Mouse (Mus musculus) stomach, postnatal 0 days (tissue): Measurements from ENCODE around the gene Ppp1r8. TPM values are rescaled to one million over a fixed set of nuclear protein-coding genes. Genes with fewer than 3 reads are reported as not detected.
"Not testable (repeated sequence)": the region's sequence is repeated elsewhere in the genome, so short reads cannot be mapped to it uniquely, and the experiment has no call there.

Source experiments
- ATAC-seq: fragments of 200-750 bp; cut with Nextera tagmentation; 2 replicates; pipeline ENCODE4 v1.8.0; 2017; ENCODE audit not compliant: low FRiP score, low TSS enrichment
- DNase-seq: peaks from one replicate; pipeline ENCODE4 v3.0.0-alpha.2; 2016; ENCODE audit warnings: low spot score
- H3K27ac ChIP-seq: fragments of 300-500 bp; sonication (generic); replicated peaks from 2 replicates; pipeline ENCODE4 v1.5.1; 2014; ENCODE audit warnings: mild to moderate bottlenecking, control low read depth
- H3K27me3 ChIP-seq: fragments of 300-500 bp; sonication (generic); 2 replicates; pipeline ENCODE4 v1.6.1; 2014; ENCODE audit warnings: low read length; ENCODE audit not compliant: control insufficient read depth, insufficient read depth
- H3K36me3 ChIP-seq: fragments of 300-500 bp; sonication (generic); 2 replicates; pipeline ENCODE4 v1.6.1; 2014; ENCODE audit warnings: low read length, mixed read lengths; ENCODE audit not compliant: control insufficient read depth, insufficient read depth
- H3K4me1 ChIP-seq: fragments of 300-500 bp; sonication (generic); replicated peaks from 2 replicates; pipeline ENCODE4 v1.6.1; 2014; ENCODE audit warnings: antibody characterized with exemption; ENCODE audit not compliant: control insufficient read depth, insufficient read depth
- H3K4me2 ChIP-seq: fragments of 300-500 bp; sonication (generic); replicated peaks from 2 replicates; pipeline ENCODE4 v1.6.1; 2014; ENCODE audit warnings: low read depth, mild to moderate bottlenecking, control low read depth, moderate library complexity
- H3K4me3 ChIP-seq: fragments of 300-500 bp; sonication (generic); 2 replicates; pipeline ENCODE4 v1.5.1; 2014; ENCODE audit warnings: low read depth, low read length, control low read depth
- H3K9ac ChIP-seq: fragments of 300-500 bp; sonication (generic); 2 replicates; pipeline ENCODE4 v1.6.1; 2014; ENCODE audit warnings: mild to moderate bottlenecking, low read length, control low read depth, mixed read lengths
- H3K9me3 ChIP-seq: fragments of 300-500 bp; sonication (generic); 2 replicates; pipeline ENCODE4 v1.6.1; 2016; ENCODE audit warnings: low read length; ENCODE audit not compliant: control insufficient read depth
- CTCF ChIP-seq: IDR thresholded peaks from 2 replicates; pipeline ENCODE4 v1.5.1; 2016; ENCODE audit warnings: antibody characterized with exemption, low read depth, mild to moderate bottlenecking, moderate library complexity
- EP300 ChIP-seq: optimal IDR thresholded peaks from 2 replicates; pipeline ENCODE3; 2016; ENCODE audit warnings: antibody characterized with exemption
- WGBS: fragments of 180-500 bp; shearing (Covaris S2); extraction: QIAGEN DNeasy Blood & Tissue Kit; methylation state at CpG from one replicate; pipeline ENCODE4 v1.1.7; 2014; 5-methylcytosine and 5-hydroxymethylcytosine counted together
- polyA plus RNA-seq: library from polyadenylated mRNA; unstranded; fragments of >200 nt; fragmentation: Nextera tagmentation; extraction: Ambion mirVana; gene quantifications from 2 replicates; pipeline ENCODE4 v1.2.1, GENCODE M21; 2015

Gene Ppp1r8
- polyA plus RNA-seq, 1 experiment from 2014 or later, result 18.9 TPM

- Histone ChIP-seq H3K36me3 (no peaks in the 10 kb centered on the region), H3K4me2 (no peak overlapping the region), H3K9ac (no peak overlapping the region), H3K27ac (no peak overlapping the region), H3K4me3 (no peak overlapping the region), H3K4me1 (no peaks in the 10 kb centered on the region), H3K27me3 (no peaks in the 10 kb centered on the region), H3K9me3 (no peaks in the 10 kb centered on the region)
- no peak for TF ChIP-seq CTCF
- TF ChIP-seq EP300, result no peak
- ATAC-seq (no peak), DNase-seq (no peak)
- 61% methylated on average over 4 of the region's 4 CpGs for WGBS
Observed at GRCm38 (mm10) chr4:132798028-132798427, 44.9 kb downstream of the Ppp1r8 start.

DNA sequence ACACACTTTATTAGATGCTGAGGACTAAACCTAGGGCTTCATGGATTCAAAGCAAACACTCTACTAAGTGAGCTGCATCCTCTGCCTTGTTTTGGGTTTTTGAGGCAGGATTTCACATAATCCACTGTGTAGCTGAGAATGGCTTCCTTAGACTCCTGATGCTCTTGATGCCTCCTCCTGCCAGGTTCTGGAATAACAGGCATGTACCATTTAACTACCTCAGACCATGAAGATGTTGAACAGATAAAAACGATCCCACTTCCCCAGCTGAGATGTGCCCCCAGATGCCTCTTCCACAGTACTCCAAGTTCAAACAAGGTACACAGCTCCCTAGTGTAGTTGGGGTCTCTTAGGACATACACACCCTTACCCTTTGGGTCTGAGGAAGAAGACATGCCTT, 45.5 kb downstream of the Ppp1r8 start:
- TF ChIP-seq CTCF, result no peak
- H3K4me2 ChIP-seq, result no peak overlapping the region

DNA sequence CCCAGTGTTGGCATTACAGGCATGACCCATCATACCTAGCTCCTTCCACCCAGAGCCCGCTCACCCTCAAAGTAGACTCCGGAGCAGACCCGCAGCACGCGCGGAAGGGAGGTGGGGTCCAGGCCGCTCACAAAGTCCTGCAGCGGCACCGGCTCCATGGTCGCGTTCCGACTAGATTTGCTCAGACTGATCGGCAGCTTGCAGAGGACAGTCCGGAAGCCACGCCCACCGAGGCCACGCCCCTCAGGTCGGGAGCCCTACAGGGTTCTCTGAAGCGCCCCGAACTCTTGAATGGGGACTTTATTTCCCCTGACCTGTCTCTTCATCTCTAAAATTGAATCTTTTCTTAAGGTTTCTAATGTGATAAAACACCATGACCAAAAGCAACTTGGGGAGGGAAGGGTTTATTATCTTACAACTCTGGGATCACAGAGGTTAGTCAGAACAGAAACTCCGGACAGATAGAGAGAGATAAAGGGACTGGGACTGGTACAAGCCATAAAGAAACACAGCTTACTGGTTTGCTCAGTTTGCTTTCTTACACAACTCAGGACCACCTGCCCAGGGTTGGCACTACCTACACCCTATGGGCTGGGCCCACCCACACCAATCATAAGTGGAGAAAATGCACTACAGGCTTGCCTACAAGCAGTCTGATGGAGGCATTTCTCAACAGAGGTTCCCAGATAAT, 46.6 kb downstream of the Ppp1r8 start, which contains the start of gene Themis2:
TSS of gene Themis2 (minus strand) at position 192 of the 691 bp plus-strand sequence.
- Histone ChIP-seq H3K4me2 (peak within 1 kb of the TSS; percentile 56), H3K36me3 (no peaks in the 10 kb centered on the region), H3K27ac (no peak within 1 kb of the TSS), H3K27me3 (no peaks in the 10 kb centered on the region), H3K4me1 (no peaks in the 10 kb centered on the region), H3K4me3 (peak within 1 kb of the TSS; percentile 33), H3K9me3 (no peaks in the 10 kb centered on the region), H3K9ac (peak within 1 kb of the TSS; percentile 48)
- DNase-seq (peak; percentile 69), ATAC-seq (no peak; the same call in 1 of the 2 replicates)
- 2% methylated on average over 21 of the region's 21 CpGs for WGBS
- TF ChIP-seq CTCF (no peak), EP300 (no peak)

More for the DNA sequence above, 45.5 kb downstream of the Ppp1r8 start:
- H3K36me3 ChIP-seq, result no peaks in the 10 kb centered on the region
- DNase-seq (no peak), ATAC-seq (no peak)
- no peak overlapping the region for H3K9ac ChIP-seq
- 62% methylated on average over 1 of the region's 1 CpGs for WGBS
- no peaks in the 10 kb centered on the region for H3K4me1 ChIP-seq
- no peak overlapping the region for H3K4me3 ChIP-seq
- no peaks in the 10 kb centered on the region for H3K27me3 ChIP-seq
- no peak overlapping the region for H3K27ac ChIP-seq
- no peaks in the 10 kb centered on the region for H3K9me3 ChIP-seq

DNA sequence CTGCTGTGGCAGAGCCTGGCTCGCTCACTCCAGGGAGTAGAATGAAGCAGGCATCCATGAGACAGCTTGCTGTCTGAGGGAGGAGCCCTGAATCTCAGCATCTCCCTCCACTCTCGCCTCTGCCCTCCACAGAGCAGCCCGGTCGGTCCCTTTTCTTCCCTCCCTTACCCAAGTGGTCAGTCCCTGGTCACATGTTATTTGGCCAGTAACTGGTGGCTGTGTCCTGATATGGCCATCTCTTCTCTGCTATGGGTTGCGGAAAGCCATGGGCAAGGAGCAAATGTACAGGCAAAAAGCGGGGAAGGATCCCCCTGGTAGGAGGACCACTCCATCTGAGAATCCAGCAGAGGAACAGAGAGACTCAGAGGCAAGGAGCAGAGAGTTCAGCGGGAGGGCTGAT, 47.8 kb downstream of the Ppp1r8 start:
- H3K4me1 ChIP-seq, result no peaks in the 10 kb centered on the region
- ATAC-seq (no peak), DNase-seq (no peak)
- H3K36me3 ChIP-seq, result no peaks in the 10 kb centered on the region
- no peak overlapping the region for H3K4me2 ChIP-seq
- no peak overlapping the region for H3K4me3 ChIP-seq
- no peak overlapping the region for H3K27ac ChIP-seq
- no peak overlapping the region for H3K9ac ChIP-seq
- TF ChIP-seq CTCF, result no peak
- no peak for TF ChIP-seq EP300
- no peaks in the 10 kb centered on the region for H3K9me3 ChIP-seq
- 62% methylated on average over 7 of the region's 7 CpGs for WGBS
- H3K27me3 ChIP-seq, result no peaks in the 10 kb centered on the region

DNA sequence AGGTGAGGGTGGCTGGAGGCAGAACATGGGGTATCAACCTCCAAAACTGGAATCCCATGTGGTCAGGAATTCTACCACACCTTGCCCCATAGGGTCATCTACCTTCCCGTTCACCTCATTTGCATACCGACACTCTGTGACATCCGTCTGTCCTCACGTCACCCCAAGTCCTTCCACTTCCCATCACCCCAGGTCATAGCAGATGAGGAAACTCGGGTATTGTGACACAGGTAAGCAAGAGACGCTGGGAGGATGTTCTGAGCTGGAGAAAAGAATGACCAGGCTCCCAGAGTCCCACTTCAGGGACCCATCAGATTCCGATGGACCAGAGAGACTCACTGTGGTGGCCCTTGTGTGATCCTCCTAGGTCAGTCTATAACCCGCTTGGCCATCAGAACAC, 48.2 kb downstream of the Ppp1r8 start:
- 76% methylated on average over 8 of the region's 8 CpGs for WGBS
- Histone ChIP-seq H3K4me2 (no peak overlapping the region), H3K27ac (no peak overlapping the region), H3K9me3 (no peaks in the 10 kb centered on the region), H3K4me1 (no peaks in the 10 kb centered on the region), H3K27me3 (no peaks in the 10 kb centered on the region), H3K36me3 (no peaks in the 10 kb centered on the region), H3K4me3 (no peak overlapping the region), H3K9ac (no peak overlapping the region)
- TF ChIP-seq EP300 (no peak), CTCF (no peak)
- no peak for ATAC-seq
- no peak for DNase-seq

DNA sequence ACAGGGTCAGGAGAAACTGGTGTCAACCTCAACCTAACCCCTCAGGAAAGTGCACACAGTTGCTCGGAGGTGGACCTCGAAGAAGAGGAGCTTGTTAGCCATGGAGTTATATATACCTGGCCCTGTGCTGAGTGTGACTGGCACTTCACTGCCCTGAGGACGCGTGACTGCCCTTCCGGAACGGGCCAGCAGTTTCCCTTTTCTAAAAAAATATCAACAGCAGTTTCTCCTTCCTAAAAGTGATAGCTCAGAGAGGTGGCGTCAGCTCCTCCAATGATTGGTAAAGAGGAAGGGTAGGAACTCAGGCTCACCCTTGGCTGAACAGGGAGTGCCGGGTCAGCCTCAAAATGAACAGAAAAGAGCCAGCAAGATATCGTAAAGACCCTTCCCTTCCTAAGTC, 48.9 kb downstream of the Ppp1r8 start:
- no peak overlapping the region for H3K4me3 ChIP-seq
- H3K9ac ChIP-seq, result no peak overlapping the region
- no peaks in the 10 kb centered on the region for H3K9me3 ChIP-seq
- TF ChIP-seq CTCF (no peak), EP300 (no peak)
- H3K27ac ChIP-seq, result no peak overlapping the region
- DNase-seq (no peak), ATAC-seq (no peak)
- H3K4me1 ChIP-seq, result no peaks in the 10 kb centered on the region
- H3K4me2 ChIP-seq, result no peak overlapping the region
- no peaks in the 10 kb centered on the region for H3K36me3 ChIP-seq
- 54% methylated on average over 9 of the region's 9 CpGs for WGBS
- H3K27me3 ChIP-seq, result no peaks in the 10 kb centered on the region

GRCm38 (mm10) chr4:132793322-132794004, 49.5 kb downstream of the Ppp1r8 start:
- not testable (repeated sequence) for H3K27ac ChIP-seq, H3K36me3 ChIP-seq, H3K4me1 ChIP-seq, DNase-seq, H3K4me2 ChIP-seq, H3K9ac ChIP-seq, ATAC-seq, H3K9me3 ChIP-seq, H3K27me3 ChIP-seq, H3K4me3 ChIP-seq
- 74% methylated on average over 8 of the region's 9 CpGs for WGBS
